Mouse (Mus musculus) forebrain, postnatal 0 days (tissue): ENCODE measurements around the gene Trp53. TPM values are rescaled to one million over a fixed set of nuclear protein-coding genes. Genes with fewer than 3 reads are reported as not detected.

Experiments used
- ATAC-seq: fragments of 200-750 bp; cut with Nextera tagmentation; 2 replicates; pipeline ENCODE4 v1.8.0; 2017; ENCODE audit warnings: mild to moderate bottlenecking, moderate library complexity
- DNase-seq: peaks from one replicate; pipeline ENCODE4 v3.0.0-alpha.2; 2015
- H3K27ac ChIP-seq: fragments of 300-500 bp; sonication (generic); 2 replicates; pipeline ENCODE4 v1.5.1; 2014; ENCODE audit warnings: low read depth, mild to moderate bottlenecking, antibody characterized with exemption, low read length, moderate library complexity, mixed read lengths
- H3K27me3 ChIP-seq: fragments of 300-500 bp; sonication (generic); 2 replicates; pipeline ENCODE4 v1.6.1; 2014; ENCODE audit warnings: mild to moderate bottlenecking, low read length, mixed read lengths; ENCODE audit not compliant: insufficient read depth
- H3K36me3 ChIP-seq: fragments of 300-500 bp; sonication (generic); 2 replicates; pipeline ENCODE4 v1.6.1; 2014; ENCODE audit warnings: mild to moderate bottlenecking, moderate library complexity; ENCODE audit not compliant: insufficient read depth
- H3K4me1 ChIP-seq: fragments of 300-500 bp; sonication (generic); 2 replicates; pipeline ENCODE4 v1.6.1; 2014; ENCODE audit warnings: antibody characterized with exemption; ENCODE audit not compliant: insufficient read depth
- H3K4me2 ChIP-seq: fragments of 300-500 bp; sonication (generic); 2 replicates; pipeline ENCODE4 v1.6.1; 2014; ENCODE audit warnings: low read depth, mild to moderate bottlenecking, moderate library complexity
- H3K4me3 ChIP-seq: fragments of 300-500 bp; sonication (generic); 2 replicates; pipeline ENCODE4 v1.5.1; 2014; ENCODE audit warnings: low read depth, low read length, mixed read lengths
- H3K9ac ChIP-seq: fragments of 300-500 bp; sonication (generic); 2 replicates; pipeline ENCODE4 v1.6.1; 2014; ENCODE audit warnings: mild to moderate bottlenecking
- H3K9me3 ChIP-seq: fragments of 300-500 bp; sonication (generic); 2 replicates; pipeline ENCODE4 v1.6.1; 2016; ENCODE audit warnings: low read length
- CTCF ChIP-seq: sonication (generic); IDR thresholded peaks from 2 replicates; pipeline ENCODE4 v1.5.1; 2016; ENCODE audit warnings: antibody characterized with exemption, control low read depth, low read depth
- WGBS: fragments of 180-500 bp; shearing (Covaris S2); extraction: QIAGEN DNeasy Blood & Tissue Kit; methylation state at CpG from one replicate; pipeline ENCODE4 v1.1.7; 2014; 5-methylcytosine and 5-hydroxymethylcytosine counted together
- microRNA counts: library from miRNA; unstranded; fragments of <30 nt; microRNA quantifications from one replicate; lab custom pipeline; 2015
- microRNA-seq, 2 experiments: library from miRNA; unstranded; fragments of <30 nt; microRNA quantifications; one replicate each; pipeline ENCODE4; 2016
- polyA plus RNA-seq: library from polyadenylated mRNA; unstranded; fragments of >200 nt; fragmentation: Nextera tagmentation; extraction: Ambion mirVana; gene quantifications from 2 replicates; pipeline ENCODE4 v1.2.1, GENCODE M21; 2015
- total RNA-seq: library from RNA; depleted of rRNA; stranded (reverse); fragments of >200 nt; gene quantifications from 2 replicates; pipeline ENCODE4 v1.2.3, GENCODE M21; 2014; rRNA removed

Gene Trp53
- total and polyA plus RNA-seq, 2 experiments from 2014 or later = 43.1 to 52.4 TPM

GRCm38 (mm10) chr11:69628286-69628685 is 48.1 kb downstream of the Trp53 start:
- peaks cover under 1% of the 10 kb centered on the region; the same call in 1 of the 2 replicates for H3K4me1 ChIP-seq
- H3K27ac ChIP-seq = no peak overlapping the region
- no peaks in the 10 kb centered on the region for H3K27me3 ChIP-seq
- WGBS = 34% methylated on average over 6 of the region's 6 CpGs
- peak; percentile 73 for DNase-seq
- H3K36me3 ChIP-seq = no peaks in the 10 kb centered on the region
- ATAC-seq = no peak
- no peaks in the 10 kb centered on the region for H3K9me3 ChIP-seq
- no peak overlapping the region for H3K4me3 ChIP-seq
- H3K4me2 ChIP-seq = no peak overlapping the region
- TF ChIP-seq CTCF = peak; percentile 88
- H3K9ac ChIP-seq = no peak overlapping the region

DNA sequence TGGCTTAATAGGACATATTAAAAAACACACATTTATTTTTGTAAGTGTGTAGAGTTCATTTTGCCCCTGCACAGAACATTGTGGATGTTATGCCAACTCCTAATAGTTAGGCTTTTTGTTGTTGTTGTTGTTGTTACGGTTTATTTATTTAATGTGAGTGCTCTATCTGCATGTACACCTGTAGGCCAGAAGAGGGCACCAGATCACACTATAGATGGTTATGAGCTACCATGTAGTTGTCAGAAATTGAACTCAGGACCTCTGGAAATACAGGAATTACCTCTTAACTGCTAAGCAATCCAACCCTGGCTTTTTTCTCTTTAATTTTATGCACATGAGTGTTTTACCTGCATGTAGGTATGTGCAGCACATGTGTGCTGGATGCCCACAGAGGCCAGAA is 49.6 kb downstream of the Trp53 start:
- Histone ChIP-seq H3K4me2 (no peak overlapping the region), H3K27me3 (no peaks in the 10 kb centered on the region), H3K9ac (no peak overlapping the region), H3K9me3 (no peaks in the 10 kb centered on the region), H3K36me3 (no peaks in the 10 kb centered on the region), H3K4me3 (no peak overlapping the region), H3K4me1 (peaks cover 10% of the 10 kb centered on the region), H3K27ac (no peak overlapping the region)
- no peak for DNase-seq
- peak; percentile 44 for TF ChIP-seq CTCF
- no peak for ATAC-seq
- WGBS = 69% methylated on average over 1 of the region's 1 CpGs

DNA sequence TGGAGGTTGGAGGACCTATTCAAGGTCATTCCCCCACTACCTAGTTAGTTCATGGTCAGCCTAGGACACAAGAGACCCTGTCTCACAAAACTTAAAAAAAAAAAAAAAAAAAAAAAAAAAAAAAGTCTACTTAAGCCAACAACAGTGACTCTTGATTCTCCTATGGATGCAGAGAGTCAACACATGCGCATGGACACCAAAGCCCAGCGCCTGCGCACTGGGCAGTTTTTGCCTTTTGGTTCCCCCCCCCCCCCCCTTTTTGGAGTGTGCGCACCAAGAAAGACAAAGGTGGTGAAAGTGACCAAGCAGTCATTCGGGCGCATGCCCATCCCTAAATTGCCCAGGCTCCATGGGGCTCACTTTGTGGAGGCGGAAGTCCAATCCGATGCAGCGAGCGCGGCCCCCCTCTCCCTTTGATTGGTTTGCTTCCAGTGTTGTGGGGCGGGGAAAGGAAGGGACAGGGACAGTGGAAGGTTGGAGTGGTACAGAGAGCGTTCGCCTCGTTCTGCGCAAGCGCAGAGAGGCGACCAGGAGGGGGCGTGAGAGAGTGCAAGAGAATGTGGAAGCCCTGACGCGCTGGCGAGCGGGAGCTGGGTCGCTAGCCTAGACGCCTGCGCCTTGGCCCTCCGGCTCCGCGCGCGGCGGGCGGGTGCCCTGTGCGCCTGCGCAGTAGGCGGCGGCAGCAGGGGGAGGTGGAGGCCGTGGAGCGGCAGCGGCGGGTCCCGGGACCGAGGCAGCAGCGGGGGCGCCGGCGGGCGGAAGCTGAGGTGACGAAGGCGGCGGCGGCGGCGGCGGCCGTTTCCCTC is 52.3 kb downstream of the Trp53 start, which contains the start of gene Fxr2:
TSS of gene Fxr2 (plus strand) at position 707 of the 806 bp plus-strand sequence.
- DNase-seq = peak; percentile 100
- H3K36me3 ChIP-seq = no peaks in the 10 kb centered on the region
- peak; percentile 90 for TF ChIP-seq CTCF
- H3K9ac ChIP-seq = peak within 1 kb of the TSS; percentile 87
- H3K27ac ChIP-seq = peak within 1 kb of the TSS; percentile 93
- H3K27me3 ChIP-seq = no peaks in the 10 kb centered on the region
- peaks cover 24% of the 10 kb centered on the region for H3K4me1 ChIP-seq
- WGBS = 3% methylated on average over 39 of the region's 56 CpGs
- H3K4me2 ChIP-seq = peak within 1 kb of the TSS; percentile 75
- ATAC-seq = peak; percentile 97
- no peaks in the 10 kb centered on the region for H3K9me3 ChIP-seq
- peak within 1 kb of the TSS; percentile 89 for H3K4me3 ChIP-seq

DNA sequence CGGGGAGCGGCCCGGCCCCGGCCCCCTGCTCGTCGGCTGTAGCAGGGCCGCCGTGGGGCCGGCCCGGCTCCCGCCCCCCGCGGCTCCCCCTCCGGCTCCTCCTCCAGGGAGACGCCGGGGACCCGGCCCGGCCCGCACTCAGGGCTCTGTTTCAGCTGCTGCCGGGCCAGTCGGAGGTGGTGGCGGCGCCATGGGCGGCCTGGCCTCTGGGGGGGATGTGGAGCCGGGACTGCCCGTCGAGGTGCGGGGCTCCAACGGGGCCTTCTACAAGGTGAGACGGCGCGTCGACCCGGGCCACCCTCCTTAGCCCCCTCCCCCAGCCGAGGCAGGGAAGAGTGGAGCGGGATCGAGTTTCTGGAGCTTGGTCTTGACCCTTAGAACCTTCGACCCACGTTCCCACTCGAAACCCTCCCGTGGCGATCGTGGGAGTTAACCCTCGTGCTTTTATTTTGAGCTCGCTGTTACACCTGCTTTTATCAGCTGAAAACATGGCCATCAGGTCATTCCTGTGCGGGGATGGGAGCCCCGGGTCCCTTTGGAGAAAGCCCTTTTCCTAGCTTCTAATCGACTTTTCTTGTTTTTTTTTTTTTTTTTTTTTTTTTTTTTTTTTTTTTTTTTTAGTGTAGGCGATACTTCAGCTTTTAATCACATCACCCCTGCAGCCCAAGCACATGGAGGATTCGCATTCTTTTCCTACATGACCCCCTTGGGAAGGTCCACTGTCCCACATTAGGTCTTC is 53.1 kb downstream of the Trp53 start:
- Histone ChIP-seq H3K4me3 (peak overlapping the region; percentile 89), H3K4me2 (peak overlapping the region; percentile 75), H3K27me3 (no peaks in the 10 kb centered on the region), H3K9me3 (no peaks in the 10 kb centered on the region), H3K27ac (peak overlapping the region; percentile 93), H3K4me1 (peaks cover 24% of the 10 kb centered on the region), H3K36me3 (no peaks in the 10 kb centered on the region), H3K9ac (peak overlapping the region; percentile 87)
- ATAC-seq (peak; percentile 44), DNase-seq (peak; percentile 14)
- under 1% methylated on average over 34 of the region's 50 CpGs for WGBS
- TF ChIP-seq CTCF = no peak

DNA sequence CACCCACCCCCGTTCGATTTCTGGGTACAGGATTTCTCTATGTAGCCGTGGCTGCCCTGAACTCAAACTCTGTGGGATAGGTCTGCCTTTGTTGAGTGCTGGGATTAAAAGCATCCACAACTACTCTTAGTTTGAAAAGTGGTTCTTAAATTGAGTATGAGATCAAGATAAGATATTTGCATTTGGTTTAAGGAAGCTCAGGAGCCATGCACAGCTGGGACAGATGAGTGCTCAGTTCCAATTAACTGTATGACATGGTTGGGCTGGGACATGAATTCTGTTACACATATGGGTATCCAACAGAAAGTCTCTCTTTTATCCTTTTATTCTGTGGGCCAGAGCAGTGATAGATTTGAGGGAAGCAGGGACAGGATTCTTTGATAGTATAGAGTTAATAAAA is 55.3 kb downstream of the Trp53 start:
- H3K4me2 ChIP-seq = 0 out of 2 replicates have a peak overlapping the region, but pooled peaks have one; percentile 2
- H3K27ac ChIP-seq = no peak overlapping the region
- H3K9ac ChIP-seq = no peak overlapping the region
- no peaks in the 10 kb centered on the region for H3K9me3 ChIP-seq
- peaks cover 11% of the 10 kb centered on the region for H3K36me3 ChIP-seq
- H3K4me3 ChIP-seq = no peak overlapping the region
- peaks cover 24% of the 10 kb centered on the region for H3K4me1 ChIP-seq
- TF ChIP-seq CTCF = no peak
- ATAC-seq = no peak
- no peaks in the 10 kb centered on the region for H3K27me3 ChIP-seq
- no peak for DNase-seq
- 87% methylated on average over 3 of the region's 3 CpGs for WGBS

MicroRNAs encoded within 50 kb of the gene (microRNA counts, 519-probe panel; counts per million panel counts)
- 2,341 counts per million, percentile 19 among the panel's probes with 10 or more counts for microRNA mmu-miR-467f (lab: Ali Mortazavi, UCI)

Small RNAs within 50 kb of the gene (microRNA-seq; reads per million reads assigned to microRNA genes)
- gene Mir467f = 0 reads per million in 2 experiments

Other genes starting within 250 kb of the Trp53 start
- 190 and 225 TPM in 2 replicates for gene Rnf227, start 239.9 kb upstream of the Trp53 start, total RNA-seq
- gene Rnf227, start 239.9 kb upstream of the Trp53 start, polyA plus RNA-seq = 200 and 231 TPM in 2 replicates
- 356 and 381 TPM in 2 replicates for gene Chd3, start 211.0 kb upstream of the Trp53 start, total RNA-seq
- 55.3 and 74.7 TPM in 2 replicates for gene Chd3, start 211.0 kb upstream of the Trp53 start, polyA plus RNA-seq
- 47.7 and 59.2 TPM in 2 replicates for gene Naa38, start 184.9 kb upstream of the Trp53 start, total RNA-seq
- 125 and 141 TPM in 2 replicates for gene Naa38, start 184.9 kb upstream of the Trp53 start, polyA plus RNA-seq
- gene Cyb5d1, start 184.7 kb upstream of the Trp53 start, total RNA-seq = 21.1 and 28.9 TPM in 2 replicates
- gene Cyb5d1, start 184.7 kb upstream of the Trp53 start, polyA plus RNA-seq = 17.0 and 24.2 TPM in 2 replicates
- 2.0 and 2.4 TPM in 2 replicates for gene Tmem88, start 182.1 kb upstream of the Trp53 start, total RNA-seq
- 6.8 and 7.7 TPM in 2 replicates for gene Tmem88, start 182.1 kb upstream of the Trp53 start, polyA plus RNA-seq
- gene Kdm6b, start 166.7 kb upstream of the Trp53 start, total RNA-seq = 10.2 and 15.0 TPM in 2 replicates
- gene Kdm6b, start 166.7 kb upstream of the Trp53 start, polyA plus RNA-seq = 18.1 and 30.2 TPM in 2 replicates
- gene Dnah2, start 31.2 kb upstream of the Trp53 start, total RNA-seq = 9.5 and 12.3 TPM in 2 replicates
- gene Dnah2, start 31.2 kb upstream of the Trp53 start, polyA plus RNA-seq = 1.8 and 3.0 TPM in 2 replicates
- gene Efnb3, start 20.2 kb upstream of the Trp53 start, total RNA-seq = 137 and 184 TPM in 2 replicates
- gene Efnb3, start 20.2 kb upstream of the Trp53 start, polyA plus RNA-seq = 149 and 171 TPM in 2 replicates
- gene Wrap53, start 104 bp upstream of the Trp53 start, total RNA-seq = 10.5 and 13.1 TPM in 2 replicates
- 14.6 and 17.3 TPM in 2 replicates for gene Wrap53, start 104 bp upstream of the Trp53 start, polyA plus RNA-seq
- gene Atp1b2, start 25.6 kb downstream of the Trp53 start, total RNA-seq = 38.9 and 74.0 TPM in 2 replicates
- 83.2 and 106 TPM in 2 replicates for gene Atp1b2, start 25.6 kb downstream of the Trp53 start, polyA plus RNA-seq
- gene Shbg, start 37.5 kb downstream of the Trp53 start, total RNA-seq = not detected in 2 replicates
- gene Shbg, start 37.5 kb downstream of the Trp53 start, polyA plus RNA-seq = not detected in 2 replicates
- gene Sat2, start 41.7 kb downstream of the Trp53 start, total RNA-seq = 8.6 and 18.9 TPM in 2 replicates
- gene Sat2, start 41.7 kb downstream of the Trp53 start, polyA plus RNA-seq = 27.3 and 28.0 TPM in 2 replicates
- 83.9 and 94.5 TPM in 2 replicates for gene Fxr2, start 52.6 kb downstream of the Trp53 start, total RNA-seq
- 23.1 and 25.2 TPM in 2 replicates for gene Fxr2, start 52.6 kb downstream of the Trp53 start, polyA plus RNA-seq
- not detected in 2 replicates for gene Sox15, start 75.0 kb downstream of the Trp53 start, total RNA-seq
- not detected in 2 replicates for gene Sox15, start 75.0 kb downstream of the Trp53 start, polyA plus RNA-seq
- 158 and 214 TPM in 2 replicates for gene Mpdu1, start 82.3 kb downstream of the Trp53 start, total RNA-seq
- 118 and 122 TPM in 2 replicates for gene Mpdu1, start 82.3 kb downstream of the Trp53 start, polyA plus RNA-seq
- 6.4 and 7.7 TPM in 2 replicates for gene Cd68, start 85.8 kb downstream of the Trp53 start, total RNA-seq
- 16.0 and 16.3 TPM in 2 replicates for gene Cd68, start 85.8 kb downstream of the Trp53 start, polyA plus RNA-seq
- 1,003 and 1,045 TPM in 2 replicates for gene Eif4a1, start 92.1 kb downstream of the Trp53 start, total RNA-seq
- 614 and 772 TPM in 2 replicates for gene Eif4a1, start 92.1 kb downstream of the Trp53 start, polyA plus RNA-seq
- 79.2 and 82.4 TPM in 2 replicates for gene Senp3, start 101.7 kb downstream of the Trp53 start, total RNA-seq
- 60.6 and 77.6 TPM in 2 replicates for gene Senp3, start 101.7 kb downstream of the Trp53 start, polyA plus RNA-seq
- 1.3 TPM in 1 of 2 replicates, not detected in the other for gene Tnfsf13, start 105.4 kb downstream of the Trp53 start, total RNA-seq
- 0.48 and 0.61 TPM in 2 replicates for gene Tnfsf13, start 105.4 kb downstream of the Trp53 start, polyA plus RNA-seq
- gene Tnfsf12, start 115.5 kb downstream of the Trp53 start, total RNA-seq = 3.3 and 6.7 TPM in 2 replicates
- gene Tnfsf12, start 115.5 kb downstream of the Trp53 start, polyA plus RNA-seq = 4.3 and 7.4 TPM in 2 replicates
- gene Tnfsfm13, start 115.7 kb downstream of the Trp53 start, total RNA-seq = 0.95 and 4.4 TPM in 2 replicates
- 1.4 and 2.1 TPM in 2 replicates for gene Tnfsfm13, start 115.7 kb downstream of the Trp53 start, polyA plus RNA-seq
- gene Polr2a, start 178.3 kb downstream of the Trp53 start, total RNA-seq = 11.1 and 20.5 TPM in 2 replicates
- 9.1 and 10.0 TPM in 2 replicates for gene Polr2a, start 178.3 kb downstream of the Trp53 start, polyA plus RNA-seq
- gene Slc35g3, start 181.6 kb downstream of the Trp53 start, total RNA-seq = not detected in 2 replicates
- gene Slc35g3, start 181.6 kb downstream of the Trp53 start, polyA plus RNA-seq = 0.21 TPM in 1 of 2 replicates, not detected in the other
- gene Zbtb4, start 185.6 kb downstream of the Trp53 start, total RNA-seq = 20.3 and 22.9 TPM in 2 replicates
- gene Zbtb4, start 185.6 kb downstream of the Trp53 start, polyA plus RNA-seq = 2.1 and 2.7 TPM in 2 replicates
- gene Chrnb1, start 215.6 kb downstream of the Trp53 start, total RNA-seq = 0.33 and 3.8 TPM in 2 replicates
- gene Chrnb1, start 215.6 kb downstream of the Trp53 start, polyA plus RNA-seq = 0.69 and 1.2 TPM in 2 replicates
- gene Fgf11, start 221.5 kb downstream of the Trp53 start, total RNA-seq = 10.1 and 15.9 TPM in 2 replicates
- gene Fgf11, start 221.5 kb downstream of the Trp53 start, polyA plus RNA-seq = 1.6 and 3.1 TPM in 2 replicates
- gene Tmem102, start 225.3 kb downstream of the Trp53 start, total RNA-seq = 0.23 and 0.76 TPM in 2 replicates
- gene Tmem102, start 225.3 kb downstream of the Trp53 start, polyA plus RNA-seq = 0.74 and 1.2 TPM in 2 replicates
- gene Gm39566, start 234.9 kb downstream of the Trp53 start, total RNA-seq = not detected in 2 replicates
- gene Gm39566, start 234.9 kb downstream of the Trp53 start, polyA plus RNA-seq = not detected in 2 replicates
- gene Spem2, start 238.1 kb downstream of the Trp53 start, total RNA-seq = not detected in 2 replicates
- not detected in 2 replicates for gene Spem2, start 238.1 kb downstream of the Trp53 start, polyA plus RNA-seq
- gene Spem1, start 241.8 kb downstream of the Trp53 start, total RNA-seq = 0.38 and 0.62 TPM in 2 replicates
- gene Spem1, start 241.8 kb downstream of the Trp53 start, polyA plus RNA-seq = 0.23 and 0.50 TPM in 2 replicates